21 mouse cellular contexts compared by ENCODE assay signal in genomic region chr19:44644929-44645328, GRCm38 (mm10).
DNase-seq lines count a peak whose midpoint lies in the region; ATAC-seq and TF ChIP-seq lines count a peak whose summit lies in the region.
"Had no signal": no experiment of that assay in that cellular context is flagged by ENCODE, and none has a peak within 500 bp of the region (broad histone marks: within the 10 kb centered on the region; RNA-seq: fewer than 3 reads in every experiment).

No protein-coding gene starts in this region.

- peaks cover 2% of the 10 kb centered on the region; the same call in 1 of the 2 replicates for H3K4me1 ChIP-seq in heart, embryonic 11.5 days (ENCODE audit: control insufficient read depth, insufficient read depth, low read length)
- H3K4me1 ChIP-seq in kidney, embryonic 14.5 days (ENCODE audit: control insufficient read depth, insufficient read depth, low read length) = peaks cover 36% of the 10 kb centered on the region
- H3K4me1 ChIP-seq in liver, embryonic 11.5 days (replicated peaks; ENCODE audit: control insufficient read depth, insufficient read depth, low read length) = no peaks in the 10 kb centered on the region
- no peaks in the 10 kb centered on the region for H3K4me1 ChIP-seq in liver, postnatal 0 days (ENCODE audit: insufficient read depth)

- no peak for DNase-seq in heart, adult 8-10 months (ENCODE audit: low spot score)
- no peak for DNase-seq in kidney, postnatal 36 days
- DNase-seq in liver, embryonic 11.5 days (ENCODE audit: low spot score) = no peak
- DNase-seq in liver, postnatal 0 days = no peak
- DNase-seq in left cerebral cortex, adult 8-10 months (ENCODE audit: low spot score in 2 of 2) = no peak
- DNase-seq: adrenal gland, postnatal 10 days; adrenal gland, postnatal 36 days; cerebellum, adult 18-20 months; cerebellum, adult 9-10 months; cerebellum, postnatal 14 days; gastrocnemius, adult 2 months; gastrocnemius, postnatal 14 days; heart, adult 11 months had no signal

- WGBS in heart, embryonic 11.5 days (ENCODE audit: insufficient replicate concordance) = 37% methylated on average over 4 of the region's 4 CpGs
- whole genome bisulfite sequencing in kidney, embryonic 14.5 days = 33% methylated on average over 4 of the region's 4 CpGs
- WGBS in liver, embryonic 11.5 days = 46% methylated on average over 4 of the region's 4 CpGs
- WGBS in liver, postnatal 0 days (ENCODE audit: insufficient replicate concordance) = 34% methylated on average over 4 of the region's 4 CpGs

- H3K4me3 ChIP-seq in heart, embryonic 11.5 days (ENCODE audit: low read depth, low read length) = no peak overlapping the region
- H3K4me3 ChIP-seq in kidney, embryonic 14.5 days (ENCODE audit: low read length) = no peak overlapping the region
- H3K4me3 ChIP-seq in liver, embryonic 11.5 days (ENCODE audit: low read depth, low read length) = no peak overlapping the region
- H3K4me3 ChIP-seq in liver, postnatal 0 days (ENCODE audit: low read depth, low read length) = no peak overlapping the region
- H3K4me3 ChIP-seq: forebrain, embryonic 10.5 days; forebrain, embryonic 13.5 days; gastrocnemius, adult 2 months; hindbrain, embryonic 12.5 days; hindbrain, embryonic 15.5 days had no signal

- H3K27ac ChIP-seq in heart, embryonic 11.5 days (ENCODE audit: low read depth, low read length) = 0 out of 2 replicates have a peak overlapping the region, but pooled peaks have one; percentile 16
- peak overlapping the region; percentile 74 for H3K27ac ChIP-seq in kidney, embryonic 14.5 days (ENCODE audit: low read depth, low read length)
- H3K27ac ChIP-seq in liver, embryonic 11.5 days (ENCODE audit: low read depth, low read length) = no peak overlapping the region
- no peak overlapping the region for H3K27ac ChIP-seq in liver, postnatal 0 days (ENCODE audit: low read depth)
- H3K27ac ChIP-seq: forebrain, embryonic 10.5 days; forebrain, embryonic 13.5 days; gastrocnemius, adult 2 months; hindbrain, embryonic 12.5 days; hindbrain, embryonic 15.5 days had no signal

- peak; percentile 63; the same call in 1 of the 2 replicates for ATAC-seq in heart, embryonic 11.5 days (replicated peaks; ENCODE audit: insufficient number of reproducible peaks, low FRiP score, low TSS enrichment)
- no peak for ATAC-seq in kidney, embryonic 14.5 days (ENCODE audit: low FRiP score, low TSS enrichment)
- peak; percentile 45; the same call in 1 of the 2 replicates for ATAC-seq in liver, embryonic 11.5 days (replicated peaks; ENCODE audit: low FRiP score)
- no peak for ATAC-seq in liver, postnatal 0 days
- ATAC-seq: forebrain, embryonic 13.5 days; forebrain, embryonic 16.5 days; Patski had no signal

- TF ChIP-seq EP300 in liver, postnatal 0 days (IDR thresholded peaks at IDR 0.05; ENCODE audit: low read depth) = no peak

- no peaks in the 10 kb centered on the region for H3K36me3 ChIP-seq in heart, embryonic 11.5 days (ENCODE audit: control insufficient read depth, insufficient read depth, low read length)
- H3K36me3 ChIP-seq in kidney, embryonic 14.5 days (ENCODE audit: control insufficient read depth, insufficient read depth, low read length) = no peaks in the 10 kb centered on the region
- no peaks in the 10 kb centered on the region for H3K36me3 ChIP-seq in liver, embryonic 11.5 days (ENCODE audit: control insufficient read depth, insufficient read depth, low read length)
- H3K36me3 ChIP-seq in liver, postnatal 0 days (replicated peaks; ENCODE audit: insufficient read depth, low read length) = no peaks in the 10 kb centered on the region
- H3K36me3 ChIP-seq: forebrain, embryonic 10.5 days; hindbrain, embryonic 12.5 days; hindbrain, embryonic 15.5 days had no signal

- TF ChIP-seq CTCF in liver, postnatal 0 days (IDR thresholded peaks at IDR 0.05; ENCODE audit: low read depth) = no peak

- H3K4me2 ChIP-seq in heart, embryonic 11.5 days = no peak overlapping the region
- no peak overlapping the region for H3K4me2 ChIP-seq in kidney, embryonic 14.5 days (replicated peaks; ENCODE audit: low read depth, low read length)
- no peak overlapping the region for H3K4me2 ChIP-seq in liver, embryonic 11.5 days
- no peak overlapping the region for H3K4me2 ChIP-seq in liver, postnatal 0 days (ENCODE audit: low read depth, low read length)
- H3K4me2 ChIP-seq: forebrain, embryonic 13.5 days; hindbrain, embryonic 12.5 days; hindbrain, embryonic 15.5 days had no signal

- peaks cover 60% of the 10 kb centered on the region for H3K27me3 ChIP-seq in heart, embryonic 11.5 days (ENCODE audit: control insufficient read depth, insufficient read depth, low read length)
- H3K27me3 ChIP-seq in kidney, embryonic 14.5 days (ENCODE audit: control insufficient read depth, insufficient read depth, low read length) = peaks cover 9% of the 10 kb centered on the region; the same call in 1 of the 2 replicates
- H3K27me3 ChIP-seq in liver, embryonic 11.5 days (replicated peaks; ENCODE audit: control insufficient read depth, insufficient read depth, low read length) = peaks cover 75% of the 10 kb centered on the region
- peaks cover 38% of the 10 kb centered on the region for H3K27me3 ChIP-seq in liver, postnatal 0 days (ENCODE audit: insufficient read depth, low read length)
- H3K27me3 ChIP-seq: Patski had no signal

- H3K9ac ChIP-seq in heart, embryonic 11.5 days (ENCODE audit: low read depth, low read length) = no peak overlapping the region
- no peak overlapping the region for H3K9ac ChIP-seq in kidney, embryonic 14.5 days (ENCODE audit: low read depth, low read length)
- H3K9ac ChIP-seq in liver, embryonic 11.5 days (ENCODE audit: low read depth, low read length) = no peak overlapping the region
- H3K9ac ChIP-seq in liver, postnatal 0 days (replicated peaks) = no peak overlapping the region
- H3K9ac ChIP-seq: forebrain, embryonic 13.5 days; hindbrain, embryonic 12.5 days; hindbrain, embryonic 15.5 days had no signal

- no peaks in the 10 kb centered on the region for H3K9me3 ChIP-seq in heart, embryonic 11.5 days (replicated peaks; ENCODE audit: control insufficient read depth, low read length)
- H3K9me3 ChIP-seq in kidney, embryonic 14.5 days (ENCODE audit: control insufficient read depth, low read length) = no peaks in the 10 kb centered on the region
- H3K9me3 ChIP-seq in liver, embryonic 11.5 days (ENCODE audit: control insufficient read depth, low read length) = no peaks in the 10 kb centered on the region
- no peaks in the 10 kb centered on the region for H3K9me3 ChIP-seq in liver, postnatal 0 days (ENCODE audit: low read length)
- H3K9me3 ChIP-seq: forebrain, embryonic 10.5 days; forebrain, embryonic 13.5 days; hindbrain, embryonic 12.5 days; hindbrain, embryonic 15.5 days had no signal

Comparison
In these comparisons a context has a peak if more than half of its experiments do, and no peak if none do; other contexts are left out.
1. ATAC-seq: peak in heart, embryonic 11.5 days (single experiment) and liver, embryonic 11.5 days (single experiment); none in kidney, embryonic 14.5 days (single experiment) and liver, postnatal 0 days (single experiment).
2. H3K27ac ChIP-seq: peak in heart, embryonic 11.5 days (single experiment) and kidney, embryonic 14.5 days (single experiment); none in liver, embryonic 11.5 days (single experiment) and liver, postnatal 0 days (single experiment).